Mouse (Mus musculus) cerebellum, adult 2 months (tissue): ENCODE measurements around the gene Fam187b. TPM values are rescaled to one million over a fixed set of nuclear protein-coding genes. Genes with fewer than 3 reads are reported as not detected.

Experiments used
- DNase-seq, 2 experiments: peaks; one replicate each; pipeline ENCODE4 v3.0.0; 2021
- H3K27ac ChIP-seq: fragments of 200-500 bp; 2 replicates; pipeline ENCODE4 v1.5.1; 2012; ENCODE audit warnings: low read length, control low read depth, inconsistent platforms; ENCODE audit not compliant: insufficient read depth
- H3K27me3 ChIP-seq: fragments of 200-500 bp; 2 replicates; pipeline ENCODE4 v1.6.1; 2012; ENCODE audit warnings: inconsistent platforms, mild to moderate bottlenecking, low read length, moderate library complexity; ENCODE audit not compliant: control insufficient read depth, insufficient read depth
- H3K4me1 ChIP-seq: fragments of 200-500 bp; 2 replicates; pipeline ENCODE4 v1.6.1; 2011; ENCODE audit warnings: low read length; ENCODE audit not compliant: control insufficient read depth, insufficient read depth
- H3K4me3 ChIP-seq: fragments of 200-500 bp; replicated peaks from 2 replicates; pipeline ENCODE3; 2011; ENCODE audit warnings: mild to moderate bottlenecking, low read depth, low read length, control low read depth; ENCODE audit not compliant: insufficient read depth
- CTCF ChIP-seq: fragments of 200-500 bp; IDR thresholded peaks from 2 replicates; pipeline ENCODE4 v1.5.1; 2011; ENCODE audit warnings: low read depth, mild to moderate bottlenecking, control low read depth, low read length, moderate library complexity, borderline replicate concordance; ENCODE audit not compliant: insufficient read depth
- POLR2A ChIP-seq: fragments of 200-500 bp; IDR thresholded peaks from 2 replicates; pipeline ENCODE4 v1.6.1; 2011; ENCODE audit warnings: low read length, control low read depth, borderline replicate concordance; ENCODE audit not compliant: insufficient read depth
- WGBS: fragments of 180-500 bp; shearing (Covaris S2); methylation state at CpG from one replicate; pipeline ENCODE4 v1.1.7; 2018; 5-methylcytosine and 5-hydroxymethylcytosine counted together
- polyA plus RNA-seq: library from polyadenylated mRNA; depleted of rRNA; stranded (reverse); fragments of >200 nt; gene quantifications from 2 replicates; pipeline ENCODE4 v1.2.3, GENCODE M21; 2012

Fam187b gene
- polyA plus RNA-seq, 1 experiment, result 0.13 TPM

DNA sequence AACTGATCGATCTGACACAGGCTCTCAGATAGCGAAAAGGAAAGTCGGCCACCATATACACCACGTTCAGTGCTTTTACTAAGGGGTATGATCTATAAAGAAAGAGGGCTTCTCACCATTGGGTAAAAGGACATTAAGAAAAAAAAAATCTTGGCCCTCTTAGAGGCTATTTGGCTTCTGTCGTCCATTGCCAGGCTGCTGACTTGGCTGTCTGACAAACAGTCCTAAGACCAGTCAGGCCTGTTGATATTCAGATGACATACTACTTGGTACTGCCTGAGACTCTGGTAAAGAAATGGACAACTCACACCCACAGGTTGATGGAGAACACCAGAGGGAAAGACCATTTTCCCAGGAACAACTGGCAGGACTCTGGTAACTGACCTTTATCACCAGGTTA lies 39.4 kb downstream of the Fam187b start:
- H3K4me1 ChIP-seq, result no peaks in the 10 kb centered on the region
- H3K27me3 ChIP-seq, result no peaks in the 10 kb centered on the region
- no peak overlapping the region for H3K27ac ChIP-seq
- DNase-seq, result no peak
- no peak overlapping the region for H3K4me3 ChIP-seq
- TF ChIP-seq POLR2A (no peak), CTCF (no peak)
- 19% methylated on average over 5 of the region's 5 CpGs for WGBS

DNA sequence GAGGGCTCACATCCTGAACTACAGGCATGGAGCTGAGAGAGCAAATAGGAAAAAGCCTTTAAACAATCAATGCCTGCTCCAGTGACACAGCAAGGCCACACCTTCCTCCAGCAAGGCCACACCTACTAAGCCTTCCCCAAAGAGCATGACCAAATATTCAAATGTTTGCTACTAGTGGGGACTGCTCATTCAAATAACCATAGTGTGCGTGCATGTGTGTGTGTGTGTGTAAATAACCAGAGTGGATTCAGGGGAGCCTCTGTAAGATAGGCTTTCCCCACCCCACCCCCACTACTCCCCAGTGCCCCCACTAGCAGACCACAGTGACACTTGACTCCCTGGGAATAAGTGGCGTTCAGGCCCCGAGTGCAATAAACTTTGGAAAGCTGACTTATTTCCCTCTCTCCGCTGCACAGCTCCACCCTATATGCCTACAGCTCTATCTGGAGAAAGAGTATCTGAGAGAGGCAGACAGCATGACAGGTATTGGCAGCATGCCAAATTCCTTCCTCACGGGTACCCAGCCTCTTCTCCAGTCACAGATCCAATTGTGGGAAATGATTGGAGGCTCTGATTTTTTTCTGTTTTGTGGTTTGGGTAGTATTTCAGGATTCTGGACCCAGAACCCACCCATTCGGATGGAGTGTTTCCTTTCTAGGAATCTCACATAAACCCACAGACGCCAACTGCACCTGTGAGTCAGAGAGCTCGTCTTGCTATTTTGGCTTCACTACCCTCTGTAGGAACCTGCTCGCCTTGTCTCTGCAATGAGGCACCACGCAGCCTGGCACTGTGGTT lies 43.7 kb downstream of the Fam187b start:
- peak in 1 of 2 experiments; percentile 13 for DNase-seq
- Histone ChIP-seq H3K27ac (no peak overlapping the region), H3K4me3 (no peak overlapping the region), H3K4me1 (no peaks in the 10 kb centered on the region), H3K27me3 (no peaks in the 10 kb centered on the region)
- WGBS, result 28% methylated on average over 10 of the region's 10 CpGs
- TF ChIP-seq CTCF, result no peak
- TF ChIP-seq POLR2A, result no peak

DNA sequence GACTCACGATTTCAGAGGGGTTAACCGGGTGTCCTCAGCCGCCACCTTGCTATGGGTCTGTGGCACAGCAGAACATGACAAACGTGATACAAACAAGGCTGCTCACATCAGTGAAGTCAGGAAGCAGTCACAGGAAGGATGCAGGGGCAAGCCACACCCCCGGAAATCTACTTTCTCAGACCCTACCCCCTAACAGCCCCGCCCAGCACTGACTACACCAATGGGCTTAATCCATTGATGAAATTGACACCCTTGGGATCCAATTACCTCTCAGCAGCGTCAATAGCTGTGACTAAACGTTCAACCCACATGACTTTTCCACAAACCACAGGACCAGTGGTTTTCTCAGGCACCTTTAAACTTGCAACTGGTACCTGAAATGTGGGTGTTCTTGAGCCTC lies 55.0 kb downstream of the Fam187b start:
- TF ChIP-seq POLR2A (no peak), CTCF (no peak)
- Histone ChIP-seq H3K4me3 (no peak overlapping the region), H3K27me3 (no peaks in the 10 kb centered on the region), H3K27ac (no peak overlapping the region), H3K4me1 (no peaks in the 10 kb centered on the region)
- 78% methylated on average over 8 of the region's 8 CpGs for WGBS
- no peak for DNase-seq

DNA sequence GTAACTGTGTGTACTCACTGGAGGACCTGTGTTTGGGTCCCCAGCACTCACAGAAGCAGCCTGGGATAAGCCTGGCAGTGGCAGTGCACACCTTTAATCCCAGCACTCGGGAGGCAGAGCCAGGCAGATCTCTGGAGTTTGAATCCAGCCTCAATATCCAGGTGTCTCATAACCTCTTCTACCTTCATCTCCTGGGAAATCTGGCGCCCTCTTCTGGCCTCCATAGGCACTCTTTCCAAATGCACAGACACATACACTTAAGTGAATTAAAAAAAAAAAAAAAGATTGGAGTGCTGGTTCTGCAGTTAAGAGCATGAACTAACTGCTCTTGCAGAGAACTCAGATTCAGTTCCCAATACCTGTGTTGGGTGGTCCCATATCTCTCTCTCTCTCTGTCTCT lies 57.1 kb downstream of the Fam187b start:
- 67% methylated on average over 2 of the region's 2 CpGs for WGBS
- no peak for DNase-seq
- H3K4me3 ChIP-seq, result no peak overlapping the region
- H3K27ac ChIP-seq, result no peak overlapping the region
- H3K27me3 ChIP-seq, result no peaks in the 10 kb centered on the region
- TF ChIP-seq POLR2A (no peak), CTCF (no peak)
- H3K4me1 ChIP-seq, result 0 out of 2 replicates have a peak, but pooled peaks cover 2% of the 10 kb centered on the region

DNA sequence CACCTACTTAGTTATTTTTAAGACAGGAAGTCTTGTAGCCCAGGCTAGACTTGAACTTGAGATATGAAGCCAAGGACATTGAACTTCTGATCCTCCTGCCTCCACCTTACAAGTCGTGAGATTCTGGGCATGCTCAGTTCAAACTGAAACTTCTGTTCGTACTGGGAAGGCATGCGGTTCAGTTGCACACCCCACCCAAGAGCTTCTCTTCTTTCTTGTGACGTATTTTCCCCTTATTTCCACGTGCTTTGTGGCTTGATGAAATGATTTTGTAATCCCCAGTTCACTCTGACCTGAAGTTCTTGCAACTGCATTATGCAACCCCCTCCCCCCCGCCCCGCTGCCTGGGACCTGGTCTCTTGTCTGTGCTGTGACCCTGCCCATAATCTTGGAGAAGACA lies 58.1 kb downstream of the Fam187b start:
- DNase-seq, result no peak
- 81% methylated on average over 7 of the region's 7 CpGs for WGBS
- Histone ChIP-seq H3K4me3 (no peak overlapping the region), H3K27ac (no peak overlapping the region), H3K27me3 (no peaks in the 10 kb centered on the region), H3K4me1 (0 out of 2 replicates have a peak, but pooled peaks cover 2% of the 10 kb centered on the region)
- no peak for TF ChIP-seq CTCF
- no peak for TF ChIP-seq POLR2A

DNA sequence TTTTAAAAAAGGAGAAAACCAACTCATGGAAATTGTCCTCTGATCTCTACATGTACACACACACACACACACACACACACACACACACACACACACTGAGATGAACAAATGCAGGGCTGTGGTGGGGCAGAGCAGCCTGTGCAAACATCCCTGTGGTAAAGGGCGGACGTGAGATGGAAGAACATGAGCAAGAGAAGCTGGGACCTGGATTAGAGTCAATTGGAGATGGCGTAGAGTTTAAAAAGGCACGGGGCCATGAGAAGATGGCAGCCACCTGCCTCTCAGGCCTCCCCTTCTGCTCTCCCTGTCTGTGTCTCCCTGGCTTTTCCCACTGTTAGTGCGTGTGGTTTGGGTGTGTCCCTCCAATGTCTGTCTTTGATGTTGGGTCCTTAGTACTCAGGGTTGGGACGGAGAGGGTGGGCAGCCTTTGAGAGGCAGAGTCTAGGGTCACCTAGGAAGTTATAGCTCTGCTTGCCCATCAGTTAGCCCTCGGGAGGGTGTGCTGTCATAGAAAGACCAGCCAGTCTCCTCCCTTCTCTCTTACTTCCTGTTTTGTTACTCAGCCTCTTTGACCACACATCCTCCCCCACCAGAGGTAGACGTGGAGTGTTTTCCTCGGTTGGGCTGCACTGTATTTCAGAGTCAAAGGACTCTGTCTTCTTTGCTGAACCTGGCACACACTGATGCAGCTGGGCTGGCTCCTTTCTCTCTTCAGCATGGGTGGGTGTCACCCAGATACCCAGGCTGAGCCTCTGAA lies 60.0 kb downstream of the Fam187b start:
- Histone ChIP-seq H3K27me3 (no peaks in the 10 kb centered on the region), H3K4me3 (no peak overlapping the region), H3K27ac (no peak overlapping the region), H3K4me1 (0 out of 2 replicates have a peak, but pooled peaks cover 2% of the 10 kb centered on the region)
- 42% methylated on average over 9 of the region's 9 CpGs for WGBS
- TF ChIP-seq CTCF (no peak), POLR2A (no peak)
- no peak for DNase-seq

DNA sequence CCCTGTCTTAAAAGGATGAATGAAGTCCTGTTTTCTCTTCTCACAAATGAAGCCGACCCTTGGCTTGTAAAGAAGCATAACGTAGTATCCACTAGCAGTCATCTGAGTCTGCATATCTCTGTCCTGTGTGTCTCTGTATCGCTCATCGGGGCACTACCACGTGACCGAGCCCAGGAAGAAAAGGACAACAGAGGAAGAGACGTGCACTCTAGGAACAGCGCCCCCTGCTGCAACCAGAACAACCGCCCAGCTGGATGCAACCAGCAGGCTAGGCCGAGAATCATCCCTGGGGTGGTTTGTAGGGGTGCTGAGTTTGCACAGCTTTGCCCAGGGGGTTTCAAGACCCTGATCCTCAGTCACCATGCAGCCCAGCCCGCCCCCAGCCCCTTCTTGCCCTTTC lies 61.2 kb downstream of the Fam187b start:
- Histone ChIP-seq H3K27ac (no peak overlapping the region), H3K27me3 (no peaks in the 10 kb centered on the region), H3K4me1 (0 out of 2 replicates have a peak, but pooled peaks cover 2% of the 10 kb centered on the region), H3K4me3 (no peak overlapping the region)
- no peak for TF ChIP-seq POLR2A
- TF ChIP-seq CTCF, result no peak
- WGBS, result 54% methylated on average over 11 of the region's 11 CpGs
- DNase-seq, result no peak
